Mouse (Mus musculus) lung, postnatal 0 days (tissue): ENCODE results near the gene Lrrc61. TPM values are rescaled to one million over a fixed set of nuclear protein-coding genes. Genes with fewer than 3 reads are reported as not detected.

Experiments used
- ATAC-seq: fragments of 200-750 bp; cut with Nextera tagmentation; 2 replicates; pipeline ENCODE4 v1.8.0; 2017; ENCODE audit warnings: moderate library complexity
- DNase-seq: peaks from one replicate; pipeline ENCODE4 v3.0.0-alpha.2; 2016; ENCODE audit warnings: low spot score
- H3K27ac ChIP-seq: fragments of 300-500 bp; sonication (generic); 2 replicates; pipeline ENCODE4 v1.5.1; 2014; ENCODE audit warnings: antibody characterized with exemption, mild to moderate bottlenecking, low read length, mixed read lengths
- H3K27me3 ChIP-seq: fragments of 300-500 bp; sonication (generic); replicated peaks from 2 replicates; pipeline ENCODE4 v1.6.1; 2014; ENCODE audit warnings: low read length, mixed read lengths; ENCODE audit not compliant: insufficient read depth
- H3K36me3 ChIP-seq: fragments of 300-500 bp; sonication (generic); 2 replicates; pipeline ENCODE4 v1.6.1; 2014; ENCODE audit warnings: low read length, mixed read lengths; ENCODE audit not compliant: insufficient read depth
- H3K4me1 ChIP-seq: fragments of 300-500 bp; sonication (generic); 2 replicates; pipeline ENCODE4 v1.6.1; 2014; ENCODE audit warnings: antibody characterized with exemption, low read depth, low read length, mixed read lengths; ENCODE audit not compliant: insufficient read depth
- H3K4me2 ChIP-seq: fragments of 300-500 bp; sonication (generic); replicated peaks from 2 replicates; pipeline ENCODE4 v1.6.1; 2014; ENCODE audit warnings: low read depth, mild to moderate bottlenecking, low read length, moderate library complexity, mixed read lengths
- H3K4me3 ChIP-seq: fragments of 300-500 bp; sonication (generic); 2 replicates; pipeline ENCODE4 v1.5.1; 2014; ENCODE audit warnings: low read depth, low read length
- H3K9ac ChIP-seq: fragments of 300-500 bp; sonication (generic); replicated peaks from 2 replicates; pipeline ENCODE4 v1.6.1; 2014; ENCODE audit warnings: low read depth, mild to moderate bottlenecking
- H3K9me3 ChIP-seq: fragments of 300-500 bp; sonication (generic); 2 replicates; pipeline ENCODE4 v1.6.1; 2016; ENCODE audit warnings: low read length, mixed read lengths
- CTCF ChIP-seq: IDR thresholded peaks from 2 replicates; pipeline ENCODE4 v1.5.1; 2016; ENCODE audit warnings: antibody characterized with exemption, mild to moderate bottlenecking
- EP300 ChIP-seq: IDR thresholded peaks from 2 replicates; pipeline ENCODE4 v1.6.1; 2016; ENCODE audit warnings: antibody characterized with exemption, mild to moderate bottlenecking, control low read depth
- WGBS: fragments of 180-500 bp; shearing (Covaris S2); extraction: QIAGEN DNeasy Blood & Tissue Kit; methylation state at CpG from one replicate; pipeline ENCODE4 v1.1.7; 2014; 5-methylcytosine and 5-hydroxymethylcytosine counted together
- polyA plus RNA-seq: library from polyadenylated mRNA; unstranded; fragments of >200 nt; fragmentation: Nextera tagmentation; extraction: Ambion mirVana; gene quantifications from 2 replicates; pipeline ENCODE4 v1.2.1, GENCODE M21; 2015

Gene Lrrc61
- polyA plus RNA-seq, 1 experiment from 2014 or later = 4.2 TPM

DNA sequence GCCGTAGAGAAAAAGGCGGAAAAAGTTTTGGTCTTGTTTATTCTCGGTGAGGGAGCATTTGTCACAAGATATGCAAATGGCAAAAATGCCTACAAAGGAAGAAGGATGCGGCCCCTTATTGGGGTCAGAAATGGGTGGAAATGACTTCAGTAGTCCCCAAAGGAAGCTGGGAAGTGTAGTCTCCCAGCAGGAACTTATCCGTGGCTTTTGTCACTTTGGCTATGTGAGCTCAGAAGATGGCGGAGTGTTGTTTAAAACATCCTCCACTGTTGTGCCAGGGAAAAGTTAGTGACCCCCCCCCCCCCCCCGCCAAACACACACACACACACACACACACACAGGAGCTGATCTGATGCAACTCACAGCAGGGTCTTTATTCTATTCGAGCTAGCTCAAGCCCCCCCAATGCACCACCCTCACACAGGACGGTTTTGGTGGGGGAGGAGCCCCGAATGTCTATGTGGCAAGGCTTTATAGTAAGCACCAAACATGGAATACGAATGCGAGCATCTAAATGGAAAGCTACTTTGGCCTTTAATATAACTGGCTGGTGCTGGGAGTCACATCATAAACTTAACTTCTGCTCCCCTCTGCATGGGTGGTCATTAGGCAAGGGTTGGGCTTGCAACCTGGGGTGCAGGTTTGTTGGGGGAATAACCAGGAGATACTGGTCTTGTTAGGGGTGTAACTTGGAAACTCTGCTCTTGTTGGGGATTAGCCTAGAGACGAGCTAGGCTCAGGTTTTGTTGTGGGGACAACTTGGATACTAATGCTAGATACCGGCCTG lies 701 bp downstream of the Lrrc61 start:
- peak; percentile 85 for ATAC-seq
- Histone ChIP-seq H3K27me3 (no peaks in the 10 kb centered on the region), H3K4me1 (peaks cover 4% of the 10 kb centered on the region; the same call in 1 of the 2 replicates), H3K9ac (peak overlapping the region; percentile 19; the same call in 1 of the 2 replicates), H3K9me3 (no peaks in the 10 kb centered on the region), H3K27ac (peak overlapping the region; percentile 94), H3K4me2 (peak overlapping the region; percentile 61), H3K36me3 (no peaks in the 10 kb centered on the region), H3K4me3 (peak overlapping the region; percentile 34)
- no peak for TF ChIP-seq CTCF
- 25% methylated on average over 14 of the region's 14 CpGs for WGBS
- DNase-seq = peak; percentile 95

DNA sequence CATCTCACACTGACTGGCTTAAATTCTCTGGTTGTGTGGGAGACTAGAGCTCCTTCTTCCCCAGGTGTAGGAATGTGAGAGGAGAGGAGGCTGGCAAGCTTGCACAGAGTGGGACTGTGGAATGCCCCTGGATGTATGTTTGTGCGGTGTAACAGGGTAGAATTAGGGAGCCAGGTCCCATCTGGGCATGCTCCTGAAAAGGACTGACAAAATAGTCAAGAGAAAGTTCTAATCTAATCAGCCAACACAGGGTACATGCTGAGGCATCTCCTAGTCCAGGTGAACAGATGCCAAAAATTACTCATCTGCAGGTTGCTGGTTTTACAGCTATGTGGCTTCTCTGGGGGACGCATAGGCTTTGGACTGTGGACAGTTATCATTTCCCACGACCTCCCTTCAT lies 1.4 kb downstream of the Lrrc61 start:
- no peak overlapping the region for H3K4me2 ChIP-seq
- peaks cover 4% of the 10 kb centered on the region; the same call in 1 of the 2 replicates for H3K4me1 ChIP-seq
- TF ChIP-seq CTCF = no peak
- no peak for TF ChIP-seq EP300
- 88% methylated on average over 3 of the region's 3 CpGs for WGBS
- ATAC-seq = no peak
- DNase-seq = no peak
- no peaks in the 10 kb centered on the region for H3K27me3 ChIP-seq
- no peaks in the 10 kb centered on the region for H3K9me3 ChIP-seq
- H3K27ac ChIP-seq = no peak overlapping the region
- H3K4me3 ChIP-seq = no peak overlapping the region
- H3K36me3 ChIP-seq = no peaks in the 10 kb centered on the region
- H3K9ac ChIP-seq = no peak overlapping the region

GRCm38 (mm10) chr6:48565693-48566310 lies 11.2 kb downstream of the Lrrc61 start:
- DNase-seq = no peak
- Histone ChIP-seq H3K36me3 (no peaks in the 10 kb centered on the region), H3K9ac (no peak overlapping the region), H3K27ac (no peak overlapping the region), H3K9me3 (no peaks in the 10 kb centered on the region), H3K27me3 (no peaks in the 10 kb centered on the region), H3K4me1 (peaks cover 3% of the 10 kb centered on the region; the same call in 1 of the 2 replicates), H3K4me3 (no peak overlapping the region), H3K4me2 (no peak overlapping the region)
- 89% methylated on average over 4 of the region's 4 CpGs for WGBS
- TF ChIP-seq EP300 = no peak
- TF ChIP-seq CTCF = no peak
- peak; percentile 17; the same call in 1 of the 2 replicates for ATAC-seq

DNA sequence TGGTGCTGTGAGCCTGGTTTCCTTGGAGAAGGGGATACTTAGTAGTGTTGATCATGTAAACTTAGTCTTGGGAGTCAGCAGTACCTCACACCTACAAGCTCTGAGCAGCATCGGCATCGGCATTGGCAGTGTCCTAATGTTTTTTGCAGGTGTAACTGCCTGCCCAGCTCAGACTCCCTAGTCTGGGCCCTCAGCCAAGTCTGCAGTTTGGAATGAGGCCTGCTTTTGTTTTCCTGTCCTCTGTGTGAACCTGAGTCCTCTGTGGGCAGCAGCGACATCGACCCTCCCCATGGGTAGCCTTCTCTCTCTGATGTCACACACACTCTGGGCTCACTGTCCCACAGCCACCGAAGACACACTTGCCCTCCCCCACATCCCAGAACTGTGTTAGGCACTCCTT lies 11.7 kb downstream of the Lrrc61 start:
- Histone ChIP-seq H3K27me3 (no peaks in the 10 kb centered on the region), H3K36me3 (no peaks in the 10 kb centered on the region), H3K9ac (no peak overlapping the region), H3K4me2 (no peak overlapping the region), H3K9me3 (no peaks in the 10 kb centered on the region), H3K27ac (no peak overlapping the region), H3K4me1 (peaks cover 8% of the 10 kb centered on the region; the same call in 1 of the 2 replicates), H3K4me3 (no peak overlapping the region)
- DNase-seq (no peak), ATAC-seq (peak; percentile 42)
- WGBS = 27% methylated on average over 5 of the region's 5 CpGs
- TF ChIP-seq EP300 = no peak
- no peak for TF ChIP-seq CTCF

- Histone ChIP-seq H3K9ac (no peak overlapping the region), H3K4me2 (no peak overlapping the region), H3K4me3 (no peak overlapping the region), H3K27me3 (no peaks in the 10 kb centered on the region), H3K27ac (no peak overlapping the region), H3K4me1 (peaks cover 9% of the 10 kb centered on the region; the same call in 1 of the 2 replicates), H3K36me3 (no peaks in the 10 kb centered on the region), H3K9me3 (no peaks in the 10 kb centered on the region)
- DNase-seq (peak; percentile 47), ATAC-seq (peak; percentile 23)
- no peak for TF ChIP-seq EP300
- TF ChIP-seq CTCF = no peak
- WGBS = 47% methylated on average over 20 of the region's 21 CpGs
Observed at GRCm38 (mm10) chr6:48568036-48568984, 13.7 kb downstream of the Lrrc61 start.
